Mouse (Mus musculus) gastrocnemius, postnatal 14 days (tissue): ENCODE measurements around the gene Mrps35. TPM values are rescaled to one million over a fixed set of nuclear protein-coding genes. Genes with fewer than 3 reads are reported as not detected.
A peak's percentile ranks its signal among the peaks of the same experiment; 100 is the strongest.

Experiments
- DNase-seq: peaks from one replicate; pipeline ENCODE4 v3.0.0; 2021; ENCODE audit warnings: mixed read lengths
- intact Hi-C: fragments of 180-260 bp; cut with DNase I; formaldehyde crosslinking; loops from one replicate; pipeline ENCODE4 v1.15.1; 2025; ENCODE audit warnings: low total_unique reads
- total RNA-seq, 2 experiments: library from RNA; stranded (reverse); gene quantifications; 2 replicates each; pipeline ENCODE4 v1.2.3; 2021

The Mrps35 gene
- total RNA-seq, 2 experiments from 2014 or later = 50.4 to 56.3 TPM

DNA sequence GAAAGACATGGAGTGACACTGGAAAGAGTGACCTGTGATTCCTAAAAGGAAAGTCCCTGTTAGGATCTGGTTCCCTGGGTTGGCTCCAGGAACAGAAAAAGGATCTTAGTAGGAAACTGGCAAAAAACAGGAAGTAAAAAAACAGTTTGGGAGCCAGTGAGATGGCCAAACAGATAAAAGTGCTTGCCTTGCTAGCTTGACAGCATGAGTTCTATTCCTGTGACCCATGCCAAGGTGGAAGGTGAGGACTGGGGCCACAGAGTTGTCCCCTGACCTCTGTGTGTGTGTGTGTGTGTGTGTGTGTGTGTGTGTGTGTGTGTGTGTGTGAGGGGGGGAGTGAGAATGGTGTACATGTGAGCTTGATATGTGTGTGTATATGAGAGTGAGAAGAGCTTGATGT is 19.0 kb upstream of the Mrps35 start:
- DNase-seq = no peak

DNA sequence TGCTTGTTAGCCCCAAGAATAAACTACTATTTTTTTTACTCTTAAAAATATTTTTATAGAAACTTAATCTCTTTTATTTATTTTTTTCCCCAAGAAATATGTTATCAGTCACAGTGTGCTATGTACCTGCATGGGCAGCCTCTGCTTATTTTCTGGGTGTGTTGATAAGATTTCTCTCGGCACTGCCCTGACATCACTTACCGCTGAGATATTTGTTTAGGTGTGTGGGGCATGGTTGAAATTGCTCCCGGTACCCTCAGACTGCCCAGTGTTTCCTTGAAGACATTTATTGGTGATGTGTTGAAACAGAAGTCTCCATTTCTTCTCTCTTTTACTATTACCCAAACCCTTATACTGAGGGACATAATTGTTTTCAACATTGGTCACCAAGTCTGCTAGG is 17.8 kb upstream of the Mrps35 start:
- intact Hi-C loops = no loop called here
- no peak for DNase-seq

More for the DNA sequence above, 19.0 kb upstream of the Mrps35 start:
- intact Hi-C loops = no loop called here

DNA sequence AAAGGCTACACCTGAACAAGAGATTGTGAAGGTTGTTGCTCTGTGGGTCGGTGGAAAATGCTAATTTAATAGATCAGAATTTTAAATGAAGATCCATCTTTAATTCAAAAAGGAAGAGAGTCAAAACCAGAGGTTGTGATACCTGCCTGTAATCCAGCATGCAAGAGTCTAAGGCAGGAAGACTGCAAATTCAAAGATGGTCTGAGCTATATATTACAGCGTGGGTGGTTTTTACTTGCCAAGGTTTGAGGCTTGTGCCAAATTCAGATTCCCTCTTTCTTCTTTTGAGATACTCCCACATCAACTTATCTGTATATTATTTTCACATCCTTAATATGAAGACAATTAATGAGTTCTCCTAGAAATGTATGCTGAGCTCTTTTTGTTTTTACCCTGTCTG is 14.2 kb upstream of the Mrps35 start:
- intact Hi-C loops = no loop called here
- DNase-seq = no peak

DNA sequence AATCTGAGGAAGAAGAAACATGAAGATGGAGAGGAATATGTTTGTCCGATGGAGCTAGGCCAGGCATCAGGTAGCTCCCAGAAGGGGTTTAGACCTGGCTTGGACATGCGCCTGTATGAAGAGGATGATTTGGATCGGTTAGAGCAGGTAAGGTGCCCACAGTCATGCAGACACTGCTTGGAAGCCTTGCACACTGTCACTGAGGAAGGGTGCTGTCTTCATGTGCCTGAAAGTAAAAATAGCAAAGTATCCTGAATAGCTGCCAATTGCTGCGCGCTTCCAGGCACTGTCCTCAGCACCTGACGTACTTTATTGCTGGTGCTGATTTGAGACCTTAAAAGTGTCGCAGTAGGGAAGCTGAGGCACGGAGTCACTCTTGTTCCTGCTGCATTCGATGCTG is 13.0 kb upstream of the Mrps35 start:
- intact Hi-C loops = no loop called here
- no peak for DNase-seq

DNA sequence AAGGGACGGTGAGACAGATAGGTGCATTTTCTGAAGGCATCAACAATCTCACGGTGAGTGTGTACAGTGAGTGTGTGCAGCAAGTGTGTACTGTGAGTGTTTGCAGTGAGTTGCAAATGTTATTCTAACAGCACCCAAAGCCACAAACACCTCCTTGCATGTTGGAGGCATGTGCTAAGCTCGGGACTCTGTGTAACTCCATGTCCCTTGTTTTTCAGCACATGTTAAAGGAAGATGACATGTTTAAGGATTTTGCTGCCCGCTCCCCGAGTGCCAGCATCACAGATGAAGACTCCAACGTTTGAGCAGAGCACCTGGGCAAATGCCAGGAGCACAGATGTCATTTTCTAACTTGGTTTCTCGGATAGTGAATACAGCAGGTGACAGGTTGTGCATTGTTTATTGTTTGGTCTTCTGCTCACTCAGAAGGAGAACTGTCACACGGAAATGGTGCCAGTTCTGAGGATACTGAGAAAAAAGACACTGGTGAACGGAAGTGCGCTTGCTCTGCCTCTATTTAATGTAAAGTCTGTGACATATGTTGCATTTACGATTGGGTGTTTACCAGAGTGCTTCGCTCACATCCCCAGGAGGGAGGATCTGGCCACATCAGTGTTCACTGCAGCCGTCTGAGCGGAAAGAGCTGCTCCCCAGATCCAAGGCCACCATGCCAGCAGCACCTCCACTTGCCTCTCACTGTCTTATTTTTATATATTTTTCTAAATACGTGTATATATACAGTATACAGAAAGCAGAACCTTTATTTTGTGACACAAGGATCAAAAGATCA is 12.3 kb upstream of the Mrps35 start:
- intact Hi-C loops = no loop called here
- DNase-seq = no peak

DNA sequence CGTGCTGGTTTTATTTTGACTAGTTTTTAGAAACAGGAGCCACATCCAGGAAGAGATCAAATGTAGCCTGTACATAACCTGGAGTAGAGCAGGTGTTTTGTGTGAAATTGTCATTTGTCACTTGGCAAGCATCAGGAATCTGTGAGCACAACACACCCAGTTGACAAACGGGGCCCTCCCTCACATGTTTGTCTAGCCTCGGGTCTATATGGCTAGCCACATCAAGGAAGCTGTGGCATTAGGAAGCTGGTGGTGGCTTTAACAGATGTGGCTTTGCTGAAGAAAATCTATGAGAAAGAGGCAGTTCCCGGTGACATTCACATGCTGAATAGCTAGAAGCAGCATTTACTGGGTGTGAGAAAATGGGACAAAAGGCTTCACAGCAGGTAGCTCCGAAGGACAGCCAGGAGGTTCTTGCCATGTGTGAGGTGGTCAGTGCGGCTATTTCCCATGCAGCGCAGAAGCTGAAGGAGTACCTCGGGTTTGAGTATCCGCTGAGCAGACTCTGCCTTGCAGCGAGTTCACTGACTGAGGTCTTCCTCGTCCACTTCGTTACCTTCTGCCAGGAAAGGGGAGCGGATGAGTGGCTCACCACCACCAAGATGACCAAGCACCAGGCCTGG is 10.2 kb upstream of the Mrps35 start, which contains the start of gene Rep15:
Rep15 (plus strand) TSS at position 282 of the 623 bp plus-strand sequence.
- intact Hi-C loops = no loop called here
- DNase-seq = no peak

DNA sequence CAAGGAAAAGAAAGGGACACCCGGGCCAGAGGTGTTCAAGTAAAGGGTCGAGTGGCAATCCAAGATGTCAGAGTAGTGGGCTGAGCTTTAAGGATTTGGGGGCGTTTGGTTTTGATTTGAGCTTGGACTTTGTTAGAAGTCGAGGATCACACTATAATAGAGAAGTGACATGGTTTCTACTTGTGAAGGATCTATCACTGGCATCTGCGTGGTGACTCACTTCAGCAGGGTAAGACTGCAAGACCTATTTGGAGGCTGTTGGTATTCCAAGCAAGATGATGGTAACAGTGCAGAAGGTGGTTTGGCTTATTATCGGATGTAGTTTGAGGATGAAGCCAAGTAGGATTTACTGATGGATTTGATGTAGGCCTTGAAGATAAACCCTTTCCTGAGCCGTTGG is 1.1 kb downstream of the Mrps35 start:
- DNase-seq = no peak
- intact Hi-C loops = no loop called here

DNA sequence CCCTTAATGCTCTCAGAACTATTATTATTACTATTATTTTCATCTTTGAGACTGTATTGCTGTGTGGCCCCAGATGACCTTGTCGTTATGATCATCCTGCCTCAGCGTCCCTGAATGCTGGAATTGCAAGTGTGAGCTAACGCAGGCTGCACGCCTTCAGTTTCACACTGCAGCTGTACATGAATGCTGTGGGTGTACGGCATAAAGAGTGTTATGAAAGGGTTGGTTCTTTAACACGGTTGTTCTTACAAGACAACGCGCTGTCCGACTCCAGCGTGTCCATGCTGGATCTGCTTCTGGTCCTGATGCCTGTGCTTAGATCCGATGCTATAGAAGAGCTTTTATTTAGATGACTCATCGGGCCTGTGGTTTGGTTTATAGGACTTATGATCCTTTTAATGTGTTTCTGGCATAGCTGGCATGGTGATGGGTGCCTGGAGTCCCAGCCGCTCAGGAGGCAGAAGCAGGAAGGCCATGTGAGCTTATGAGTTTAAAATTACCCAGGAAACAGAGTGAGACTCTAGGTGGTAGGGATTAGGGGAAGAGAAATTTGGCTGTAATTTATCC is 6.8 kb downstream of the Mrps35 start:
- no peak for DNase-seq
- intact Hi-C loops = no loop called here

DNA sequence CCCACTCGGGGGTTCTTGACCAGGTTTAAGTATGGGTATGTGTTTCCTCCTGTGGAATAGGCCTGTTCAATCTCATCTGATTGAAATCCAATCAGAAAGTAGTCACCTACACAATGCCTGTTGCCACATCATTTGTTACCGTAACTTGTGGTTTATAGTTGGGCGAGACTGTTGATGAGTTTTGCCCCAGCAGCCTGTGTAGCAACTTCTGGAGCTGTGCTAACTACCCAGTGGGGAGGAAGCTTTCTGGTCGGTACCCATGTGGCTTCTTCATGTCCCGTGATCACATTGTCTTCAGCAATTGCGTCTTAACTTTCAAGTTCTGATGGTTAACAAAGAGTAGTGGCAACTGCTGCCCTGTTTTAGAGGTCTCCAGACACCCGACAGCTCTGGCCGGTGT is 9.1 kb downstream of the Mrps35 start:
- intact Hi-C loops = no loop called here
- DNase-seq = no peak

DNA sequence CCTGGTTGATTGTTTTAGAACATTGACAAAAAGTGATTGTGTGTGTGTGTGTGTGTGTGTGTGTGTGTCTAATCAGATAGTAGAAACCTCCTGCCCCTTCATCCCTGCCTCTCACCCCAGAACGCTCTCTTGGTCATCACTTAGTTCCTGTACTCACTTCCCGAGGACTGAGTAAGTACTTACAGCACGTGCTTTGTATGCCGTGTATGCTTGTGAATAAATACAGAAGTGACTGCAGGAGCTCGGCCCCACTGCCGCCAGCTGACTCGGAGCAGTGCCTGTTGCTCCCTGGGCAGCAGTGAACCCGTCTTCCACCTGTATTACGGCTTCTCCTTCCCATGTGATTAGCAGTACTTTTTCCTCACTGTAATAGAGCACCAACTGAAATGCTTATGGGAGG is 9.9 kb downstream of the Mrps35 start:
- DNase-seq = no peak
- intact Hi-C loops = no loop called here

DNA sequence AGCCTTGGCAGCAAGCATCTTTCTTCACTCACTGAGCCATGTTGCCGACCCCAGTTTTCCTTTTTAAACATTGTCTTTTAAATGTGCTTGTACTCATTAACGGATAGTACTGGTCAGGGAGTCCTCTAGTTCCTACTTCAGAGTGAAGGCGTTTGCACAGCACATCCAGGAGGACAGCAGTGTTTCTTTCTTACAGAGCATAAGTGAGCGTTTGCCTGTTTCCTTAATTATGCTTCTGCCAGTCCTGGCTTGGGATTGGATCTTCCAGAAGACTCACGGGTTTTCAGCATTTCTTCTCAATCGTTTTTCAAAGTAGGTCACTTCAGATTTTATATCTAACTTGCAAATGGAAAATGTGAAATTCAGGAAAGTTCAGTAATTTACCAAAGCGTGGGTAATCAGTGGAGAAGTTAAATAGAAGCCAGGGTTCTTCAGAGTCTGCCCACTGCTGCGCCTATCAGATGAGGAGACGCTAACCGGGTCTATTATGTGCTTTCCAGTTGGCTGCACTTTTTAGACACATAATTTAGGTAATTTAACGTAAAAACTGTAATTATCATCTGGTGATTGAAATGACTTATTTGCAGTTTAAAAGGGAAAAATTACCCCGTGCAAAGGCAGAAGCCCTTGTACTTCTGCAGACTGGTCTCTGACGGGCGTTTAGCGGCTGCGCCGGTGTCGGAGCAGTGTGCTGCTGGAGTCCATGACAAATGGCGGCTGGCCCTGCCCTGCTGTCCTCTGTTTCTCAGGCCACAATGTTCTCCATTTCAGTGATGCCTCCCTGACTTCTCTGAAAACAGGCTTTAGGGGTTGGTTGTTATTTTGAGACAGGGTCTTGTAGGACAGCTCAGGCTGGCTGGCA is 11.5 kb downstream of the Mrps35 start:
- intact Hi-C loops = no loop called here
- DNase-seq = no peak

DNA sequence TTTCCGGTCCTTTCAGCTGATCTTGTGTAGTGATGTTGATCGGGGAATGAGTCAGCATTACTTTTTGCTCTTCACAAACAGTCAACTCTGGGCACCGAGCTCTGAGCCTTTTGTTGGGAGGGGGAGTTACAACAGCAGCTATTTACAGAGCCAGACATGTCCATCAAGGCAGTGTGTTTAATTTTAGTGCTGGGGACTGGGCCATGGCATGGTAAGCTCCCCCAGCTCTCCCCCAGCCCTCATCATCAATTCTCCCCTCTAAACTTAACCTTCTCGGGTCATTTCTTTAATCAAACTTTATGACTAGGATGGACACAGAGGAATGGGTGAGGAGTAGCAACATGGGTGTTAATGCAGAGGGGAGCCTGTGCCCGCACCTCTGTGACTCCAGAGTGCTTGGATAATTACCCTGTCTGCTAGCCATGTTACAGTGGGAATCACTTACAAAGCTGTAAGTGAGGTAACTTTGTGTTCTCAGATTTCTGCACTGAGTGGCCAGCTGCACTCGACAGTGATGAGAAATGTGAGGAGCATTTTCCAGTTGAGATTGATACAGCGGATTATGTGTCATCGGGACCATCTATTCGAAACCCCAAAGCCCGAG is 12.9 kb downstream of the Mrps35 start:
- intact Hi-C loops = no loop called here

DNA sequence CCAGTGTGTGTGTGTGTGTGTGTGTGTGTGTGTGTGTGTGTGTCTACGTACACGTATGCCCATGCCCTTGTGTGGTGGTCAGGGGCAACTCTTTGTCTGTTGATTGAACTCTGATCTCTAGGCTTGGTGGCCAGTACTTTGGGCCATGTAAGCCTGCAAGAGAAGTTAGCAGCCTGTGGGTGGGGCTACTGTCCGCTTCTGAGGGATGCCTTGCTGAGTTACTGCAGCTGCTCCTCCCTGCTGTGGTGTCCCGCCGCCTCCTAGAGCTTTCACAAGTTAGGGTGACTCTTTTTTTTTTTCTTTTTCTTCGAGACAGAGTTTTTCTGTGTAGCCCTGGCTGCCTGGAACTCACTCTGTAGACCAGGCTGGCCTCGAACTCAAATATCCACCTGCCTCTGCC is 16.8 kb downstream of the Mrps35 start:
- DNase-seq = no peak
- intact Hi-C loops = no loop called here

More for the DNA sequence above, 12.9 kb downstream of the Mrps35 start:
- DNase-seq = no peak

DNA sequence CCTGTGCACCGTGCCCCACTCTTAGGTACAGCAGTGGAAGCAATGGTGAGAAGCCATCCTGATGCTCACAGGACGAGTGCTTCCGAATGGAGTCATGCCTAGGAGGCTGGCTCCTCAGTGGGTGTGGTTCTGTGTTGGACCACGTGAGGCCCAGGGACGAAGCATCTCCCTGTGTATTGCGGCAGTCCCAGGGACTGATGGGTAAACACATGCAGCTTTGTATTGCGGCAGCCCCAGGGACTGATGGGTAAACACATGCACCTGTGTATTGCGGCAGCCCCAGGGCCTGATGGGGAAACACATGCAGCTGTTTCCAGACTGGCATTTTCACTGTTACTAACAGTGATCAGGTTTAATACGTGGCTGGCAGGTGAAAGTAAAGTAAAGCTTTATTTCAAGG is 19.1 kb downstream of the Mrps35 start:
- intact Hi-C loops = no loop called here
- no peak for DNase-seq

DNA sequence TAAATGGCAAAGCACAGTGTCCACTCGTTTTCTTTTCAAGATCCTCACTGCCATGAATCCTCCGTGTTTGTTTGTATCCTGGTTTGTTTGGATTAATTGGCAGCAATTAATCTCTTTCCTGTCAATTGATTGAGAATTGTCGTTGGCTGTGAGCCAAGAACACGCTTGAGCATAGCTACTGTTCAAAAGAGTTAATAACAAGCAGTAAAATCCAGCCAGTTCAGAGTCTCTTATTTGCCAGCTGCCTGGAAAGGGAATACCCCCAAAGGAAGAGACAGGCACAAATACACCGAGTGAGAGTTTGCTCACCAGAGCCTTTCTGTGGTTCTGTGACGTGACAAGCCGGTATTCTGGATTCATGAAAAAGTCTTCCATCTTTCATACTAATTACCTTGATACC is 19.5 kb downstream of the Mrps35 start:
- no peak for DNase-seq
- intact Hi-C loops = no loop called here

DNA sequence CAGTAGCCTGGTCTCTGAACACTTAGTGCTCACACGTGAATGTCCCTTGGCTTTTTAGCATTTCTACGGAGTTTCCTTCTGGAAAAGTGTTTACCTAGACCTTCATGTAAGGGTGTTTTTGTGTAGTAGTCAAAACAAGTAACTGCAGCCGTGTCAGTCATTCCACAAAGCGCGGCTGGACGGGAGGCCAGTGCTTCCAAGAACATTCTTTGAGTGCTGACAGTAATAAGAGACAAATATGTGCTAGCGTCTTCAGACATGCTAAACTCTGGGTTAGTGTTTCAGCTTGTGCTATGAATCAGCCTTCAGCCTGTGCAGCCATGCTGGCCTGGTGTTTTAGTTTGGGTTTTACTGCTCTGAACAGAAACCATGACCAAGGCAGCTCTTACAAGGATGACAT is 20.1 kb downstream of the Mrps35 start:
- DNase-seq = peak; percentile 18

DNA sequence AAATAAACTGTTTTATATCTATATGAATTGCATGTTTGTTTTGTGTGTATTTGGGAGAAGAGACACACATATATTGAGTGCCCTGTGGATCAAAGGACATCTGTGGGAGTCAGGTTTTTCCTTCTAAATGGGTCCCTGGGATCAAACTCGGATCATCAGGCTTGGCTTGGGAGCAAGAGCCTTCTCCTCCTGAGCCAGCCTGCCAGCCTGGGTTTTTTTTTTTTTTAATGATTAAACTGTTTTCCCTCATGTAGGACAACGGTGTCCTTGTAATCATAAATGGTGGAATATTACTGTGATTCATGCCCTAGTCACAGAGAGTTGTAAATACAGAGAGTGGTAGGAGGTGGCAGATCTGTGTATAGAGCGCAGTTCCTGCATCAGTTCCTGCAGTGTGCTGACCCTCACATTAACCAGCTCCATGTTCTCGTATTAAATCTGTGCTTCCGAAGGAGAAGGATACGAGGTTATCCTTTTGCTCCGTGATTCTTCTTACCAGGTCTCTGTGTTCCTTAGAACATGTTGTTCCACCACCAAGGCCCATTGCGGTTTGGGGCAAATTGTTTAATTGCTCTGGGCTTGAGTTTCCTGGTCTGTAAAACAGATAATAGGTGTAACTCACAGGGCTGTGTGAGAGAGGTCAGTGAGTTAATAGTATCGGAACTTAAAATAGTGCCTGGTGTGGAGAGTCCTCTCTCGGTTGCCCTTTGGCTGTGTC is 21.8 kb downstream of the Mrps35 start:
- DNase-seq = no peak
- intact Hi-C loops = no loop called here

More for the DNA sequence above, 20.1 kb downstream of the Mrps35 start:
- intact Hi-C loops = no loop called here

DNA sequence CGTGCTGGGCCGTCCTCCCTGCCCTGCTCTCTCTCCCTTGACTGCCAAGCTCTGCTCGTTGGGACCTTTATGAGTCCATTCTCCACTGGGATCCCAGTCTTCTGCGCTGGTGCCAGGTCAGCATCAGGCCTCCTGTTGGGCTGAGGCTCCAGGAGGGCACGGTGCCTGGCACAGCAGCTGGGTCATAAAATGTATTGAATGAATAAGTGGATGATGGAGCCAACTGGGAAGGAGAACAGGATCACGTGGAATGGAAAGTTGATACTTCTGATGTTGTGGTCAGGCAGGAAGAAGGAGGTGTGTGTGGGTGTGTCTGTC is 22.3 kb downstream of the Mrps35 start:
- DNase-seq = peak; percentile 80
- intact Hi-C loops = no loop called here

DNA sequence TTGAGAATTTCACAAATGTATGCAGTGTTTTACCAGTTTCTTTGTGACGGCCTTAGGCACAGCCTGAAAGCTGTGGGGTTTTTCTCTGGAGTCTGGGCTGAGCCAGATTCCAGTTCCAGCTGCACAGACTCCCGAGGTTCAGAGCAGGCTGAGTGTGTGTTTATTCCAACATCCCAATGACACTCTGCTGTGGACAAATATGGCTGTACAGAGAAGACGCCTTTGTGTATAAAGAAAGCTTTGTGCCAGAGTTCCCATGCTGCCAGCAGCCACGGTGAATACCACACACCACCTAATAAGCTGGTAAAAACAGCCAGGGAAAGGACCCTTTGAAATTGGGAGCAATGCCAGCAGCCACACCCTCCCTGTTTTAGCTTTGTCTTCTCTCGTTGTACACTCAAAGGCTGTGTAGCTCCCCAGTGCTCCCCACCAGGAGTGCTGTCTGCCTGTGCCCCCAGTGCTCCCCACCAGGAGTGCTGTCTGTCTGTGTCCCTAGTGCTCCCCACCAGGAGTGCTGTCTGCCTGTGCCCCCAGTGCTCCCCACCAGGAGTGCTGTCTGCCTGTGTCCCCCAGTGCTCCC is 33.3 kb downstream of the Mrps35 start:
- no peak for DNase-seq
- intact Hi-C loops = no loop called here
